Mouse (Mus musculus) lung, postnatal 10 days (tissue): ENCODE data around the gene Tanc1.
A peak's percentile ranks its signal among the peaks of the same experiment; 100 is the strongest.

Experiments
- DNase-seq: peaks from one replicate; pipeline ENCODE4 v3.0.0; 2021

Gene Tanc1

DNA sequence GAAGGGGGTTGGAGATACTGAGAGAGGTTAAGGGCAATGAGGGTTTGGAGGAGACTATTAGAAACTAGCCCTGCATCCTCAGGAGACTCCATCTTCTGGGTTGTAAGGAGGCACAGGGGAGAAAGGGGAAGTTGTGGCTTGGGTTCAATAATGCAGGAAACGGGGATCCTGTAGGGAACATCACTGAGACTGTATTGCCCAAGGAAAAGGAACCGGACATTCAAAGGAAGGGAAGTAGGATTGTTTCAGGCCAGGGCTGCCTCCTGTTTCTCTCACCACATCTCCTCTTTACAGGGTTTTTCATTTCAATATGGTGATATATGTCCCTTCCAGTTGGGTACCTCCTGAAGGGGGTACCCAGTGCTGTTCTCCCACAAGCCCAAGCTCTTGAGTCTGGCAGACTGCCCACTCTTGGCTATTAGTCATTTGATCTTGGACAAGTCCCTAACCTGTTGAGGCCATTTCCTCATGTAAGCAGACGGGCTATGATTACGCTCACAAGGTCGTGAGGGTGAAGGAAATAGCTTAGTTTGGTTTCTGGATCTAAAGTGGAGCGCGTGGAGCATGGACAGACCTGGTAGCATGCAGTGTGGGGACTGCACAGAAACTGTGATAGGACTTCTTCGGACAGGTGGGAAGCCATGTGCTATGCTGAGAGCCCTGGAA is 191.0 kb downstream of the Tanc1 start:
- DNase-seq, result no peak

DNA sequence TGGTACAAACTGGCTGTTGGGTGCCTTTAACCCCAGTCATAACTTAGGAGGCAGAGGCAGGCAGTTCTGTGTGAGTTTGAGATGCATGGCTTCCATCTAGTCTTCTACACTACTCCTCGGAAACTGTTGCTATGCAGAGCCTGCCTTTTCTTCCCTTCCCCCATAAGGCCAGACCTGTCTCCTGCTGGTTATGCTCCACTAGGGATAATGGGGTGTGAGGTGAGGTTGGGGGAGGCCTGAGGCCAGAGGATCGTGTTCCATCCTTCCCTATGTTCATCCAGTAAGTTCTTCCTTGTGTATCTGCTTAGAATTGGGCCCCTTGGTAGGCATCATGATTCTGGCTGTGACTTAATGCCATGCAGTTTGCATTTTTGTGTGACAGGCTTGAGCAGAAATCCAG is 193.8 kb downstream of the Tanc1 start:
- DNase-seq, result no peak

DNA sequence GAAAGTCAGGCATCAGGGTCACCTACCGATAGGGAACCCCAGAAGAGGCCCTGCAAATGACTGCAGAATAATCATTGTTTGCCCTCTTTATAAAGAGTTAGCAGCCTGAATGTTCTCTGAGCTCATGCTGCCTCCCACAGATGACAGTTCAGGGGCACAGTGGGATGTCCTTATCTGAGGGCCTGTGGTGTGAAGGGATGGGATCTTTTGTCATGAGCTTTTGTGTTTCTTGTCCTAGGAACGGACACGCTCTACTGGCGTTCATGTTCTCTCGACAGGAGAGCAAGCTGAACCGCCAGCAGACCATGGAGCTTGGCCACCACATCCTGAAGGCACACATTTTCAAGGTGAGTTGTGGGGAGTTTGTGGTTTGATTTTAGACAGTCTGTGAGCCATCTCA is 194.2 kb downstream of the Tanc1 start:
- no peak for DNase-seq

DNA sequence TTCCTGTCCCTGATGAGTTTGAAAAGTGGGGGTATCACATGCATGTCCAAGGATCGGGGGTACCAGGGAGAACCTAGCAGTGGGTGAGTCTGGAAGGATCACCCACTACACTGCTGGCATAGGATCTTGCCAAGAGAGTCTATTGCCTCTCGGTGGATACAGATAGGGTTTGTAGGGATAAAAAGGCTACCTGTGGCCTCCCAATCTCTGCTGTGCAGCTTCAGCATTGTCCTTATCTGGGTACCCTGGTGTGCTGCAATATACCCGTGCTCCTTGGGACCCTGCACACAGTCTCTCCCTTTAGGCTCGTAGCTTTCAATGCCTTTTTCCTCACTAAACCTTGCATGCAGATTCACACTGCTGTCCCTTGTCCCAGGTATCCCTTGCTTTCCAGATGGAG is 196.8 kb downstream of the Tanc1 start:
- DNase-seq, result no peak

DNA sequence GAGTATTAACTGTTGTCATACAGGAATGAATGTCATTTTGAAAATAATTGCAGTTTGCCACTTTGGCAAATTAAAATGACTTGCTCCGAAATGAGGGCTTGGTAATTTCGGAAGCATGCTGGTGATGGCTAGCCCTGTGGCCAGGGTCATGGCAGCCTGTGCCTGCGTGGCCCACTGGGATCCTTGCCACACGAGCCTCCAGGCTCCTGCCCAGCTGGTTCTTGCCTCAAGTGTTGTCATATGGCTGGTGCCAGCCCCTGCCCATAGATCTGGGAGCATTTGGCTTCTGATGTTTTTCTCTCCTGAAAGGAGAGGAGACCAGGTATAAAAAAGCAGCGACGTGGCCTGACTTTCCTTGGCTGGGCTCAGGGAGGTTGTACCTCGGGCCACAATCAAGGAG is 198.2 kb downstream of the Tanc1 start:
- DNase-seq, result no peak

DNA sequence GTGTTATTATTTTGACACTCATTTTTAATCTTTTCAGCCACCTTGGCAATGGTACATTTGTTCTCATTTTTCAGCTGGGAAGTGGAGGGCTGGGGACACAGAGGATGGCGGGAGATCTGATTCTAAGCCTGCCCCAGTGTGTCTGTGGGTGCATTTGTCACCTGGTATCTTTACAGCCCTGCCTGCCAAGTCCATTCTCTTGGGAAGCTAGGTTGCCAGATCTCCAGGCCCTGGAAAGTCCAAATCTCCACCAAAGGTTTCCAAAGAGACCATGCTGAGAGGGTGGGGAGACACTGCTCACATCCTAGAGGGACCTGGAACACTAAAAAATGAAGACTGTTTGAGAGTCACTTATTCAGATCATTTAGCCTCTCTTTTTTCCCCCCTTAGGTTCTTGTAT is 199.4 kb downstream of the Tanc1 start:
- no peak for DNase-seq

DNA sequence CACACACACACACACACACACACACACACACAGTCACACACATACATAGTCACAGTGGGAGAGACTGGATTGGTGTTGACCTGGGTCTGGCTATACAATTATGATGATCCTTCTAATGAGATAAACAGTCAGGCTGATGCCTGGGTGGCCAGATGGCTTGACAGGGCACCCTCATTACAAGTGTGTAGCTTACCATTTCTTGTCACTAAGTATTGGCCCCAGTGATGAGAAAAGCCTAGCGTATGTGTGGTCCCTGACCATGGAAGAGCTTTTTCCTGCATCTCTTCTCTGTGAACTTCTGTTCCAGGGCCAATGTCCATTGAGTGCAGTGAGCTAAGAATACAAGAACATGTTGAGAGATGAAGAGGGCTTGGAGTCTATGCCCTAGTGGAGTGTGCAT is 200.8 kb downstream of the Tanc1 start:
- no peak for DNase-seq

DNA sequence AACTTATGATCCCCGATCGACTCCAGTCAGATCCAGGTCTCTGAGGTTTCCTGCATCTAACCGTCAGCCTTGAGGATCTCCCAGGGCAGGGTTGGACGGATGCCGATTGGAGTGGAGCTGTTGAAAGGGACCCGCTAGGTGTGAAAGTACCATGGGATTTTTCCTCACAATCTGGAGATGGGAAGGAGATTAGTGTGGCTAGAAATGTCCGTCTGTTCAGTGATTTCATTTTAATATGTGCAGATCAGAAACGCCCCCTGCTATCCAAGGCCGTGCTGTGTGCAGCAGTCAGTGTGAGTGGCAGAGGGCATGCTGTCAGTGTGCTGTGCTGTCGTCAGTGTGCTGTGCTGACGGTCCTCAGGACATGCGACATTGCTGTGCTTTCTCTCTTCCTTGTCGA is 201.6 kb downstream of the Tanc1 start:
- no peak for DNase-seq

DNA sequence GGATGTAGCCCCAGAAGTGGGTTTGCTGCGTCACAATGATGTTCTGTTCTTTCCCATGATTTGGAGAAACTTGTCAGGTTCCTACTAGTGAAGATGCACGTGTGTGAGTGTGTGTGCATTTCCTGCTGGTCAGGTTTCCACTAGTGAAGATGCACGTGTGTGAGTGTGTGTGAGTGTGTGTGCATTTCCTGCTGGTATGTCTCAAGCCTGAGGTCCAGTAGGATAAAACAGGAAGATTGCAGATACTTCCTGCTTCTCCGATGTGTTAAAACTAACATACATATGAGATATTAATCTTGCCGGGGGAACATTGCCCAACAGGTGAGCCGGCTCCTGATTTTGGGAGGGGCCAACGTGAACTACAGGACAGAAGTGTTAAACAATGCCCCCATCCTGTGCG is 203.2 kb downstream of the Tanc1 start:
- DNase-seq, result no peak

DNA sequence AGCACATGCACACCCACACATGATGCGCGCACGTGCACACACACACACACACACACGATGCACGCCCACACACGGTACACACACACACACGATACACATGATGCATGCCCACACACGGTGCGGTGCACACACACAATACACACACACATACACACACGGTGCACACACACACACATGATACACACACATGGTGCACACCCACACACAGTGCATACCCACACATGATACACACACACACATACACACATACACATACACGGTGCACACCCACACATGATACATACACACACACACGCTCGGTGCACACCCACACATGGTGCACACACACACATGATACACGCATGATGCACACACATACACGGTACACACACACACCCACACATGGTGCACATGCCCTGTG is 206.8 kb downstream of the Tanc1 start:
- DNase-seq, result no peak

DNA sequence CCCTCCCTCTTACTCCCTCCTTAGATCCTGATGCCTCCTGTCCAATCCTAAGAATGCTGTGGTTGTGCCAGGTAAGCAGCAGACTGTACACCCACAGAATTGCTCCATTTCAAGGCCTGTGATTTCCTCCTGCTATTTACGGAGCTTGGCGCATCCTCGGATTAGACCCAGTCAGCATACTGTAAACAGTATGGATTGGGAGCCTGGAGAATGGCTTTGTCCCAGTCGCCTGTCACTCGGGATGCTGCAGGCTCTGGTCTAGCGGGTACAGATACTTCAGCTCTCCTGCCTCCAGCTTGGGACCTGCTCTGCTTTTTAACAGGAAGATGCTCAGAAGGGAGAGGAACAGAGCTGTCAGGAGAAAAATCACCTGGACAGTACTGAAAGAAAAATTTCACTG is 207.6 kb downstream of the Tanc1 start:
- DNase-seq, result no peak

DNA sequence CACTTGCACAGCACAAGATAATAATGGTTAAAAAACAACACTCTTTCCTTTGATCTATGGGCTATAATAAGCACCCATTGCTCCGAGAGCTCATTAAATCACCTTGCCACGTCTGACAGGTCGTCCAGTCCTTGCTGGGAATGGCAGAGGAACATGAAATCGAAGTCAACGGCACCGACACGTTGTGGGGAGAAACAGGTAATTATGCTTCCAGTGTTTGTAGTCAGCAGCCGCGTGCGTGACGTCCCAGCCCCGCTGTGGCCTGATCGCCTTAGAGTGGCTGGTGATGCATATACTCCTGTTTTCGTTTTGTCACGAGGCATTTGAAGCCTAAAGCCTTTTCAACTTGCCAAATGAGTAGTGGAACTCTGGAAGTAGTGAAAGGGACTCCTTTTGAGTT is 208.2 kb downstream of the Tanc1 start:
- DNase-seq, result no peak

DNA sequence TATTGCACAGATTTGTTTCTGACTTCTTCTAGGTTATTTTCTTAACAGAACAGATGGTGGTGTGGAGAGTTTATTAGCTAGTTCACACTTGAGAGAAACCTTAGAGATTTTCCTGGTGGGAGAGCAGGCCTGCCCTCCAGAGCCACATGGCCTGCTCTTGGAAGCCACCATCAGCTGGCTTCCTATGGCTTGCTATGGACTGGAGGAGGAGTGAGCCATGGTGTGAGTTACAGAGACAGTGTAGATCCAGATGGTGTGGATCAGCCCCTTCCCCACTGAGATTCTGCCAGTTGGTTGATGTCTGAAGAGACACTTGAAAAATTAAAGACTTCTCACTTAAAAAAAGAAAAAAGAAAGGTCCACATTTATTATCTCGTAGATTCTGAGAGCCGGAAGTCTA is 209.2 kb downstream of the Tanc1 start:
- DNase-seq, result no peak

DNA sequence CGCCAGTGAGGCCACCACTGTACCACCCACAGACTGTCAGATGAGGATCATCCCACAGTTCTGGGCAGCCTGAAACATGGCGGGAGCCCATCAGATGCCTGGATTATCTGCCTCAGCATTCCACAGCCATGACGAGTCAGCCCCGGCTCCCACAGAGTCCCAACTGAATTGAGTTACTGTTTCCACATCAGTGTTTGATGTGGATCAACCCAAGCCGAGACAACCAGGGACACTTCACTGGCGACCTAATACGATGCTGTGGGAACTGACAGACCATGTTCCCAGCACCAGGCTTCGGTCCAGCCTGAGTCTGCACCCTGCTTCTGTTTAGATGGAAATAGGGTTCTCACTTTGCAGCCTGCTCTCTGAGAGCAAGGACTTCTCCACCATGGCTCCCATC is 212.4 kb downstream of the Tanc1 start:
- DNase-seq, result peak; percentile 80

DNA sequence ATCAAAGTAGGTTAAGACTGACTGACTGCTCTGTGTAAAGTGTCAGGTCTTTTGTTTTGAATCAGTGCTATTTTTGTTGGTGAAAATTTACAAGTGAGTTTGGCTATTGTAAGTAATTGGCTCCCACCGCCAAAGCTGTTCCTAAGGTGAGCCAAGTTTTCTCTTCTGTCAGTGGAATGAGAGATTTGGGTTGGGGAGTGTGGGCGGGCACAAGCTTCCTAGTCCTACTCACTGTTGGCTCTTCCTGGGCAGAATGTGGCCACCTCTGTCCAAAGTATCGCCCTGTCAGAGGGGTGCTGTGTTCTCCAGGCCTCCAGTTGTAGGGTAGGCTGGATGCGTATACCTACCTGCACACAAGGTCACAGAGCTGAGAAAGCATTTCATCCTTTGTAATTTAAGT is 213.5 kb downstream of the Tanc1 start:
- peak; percentile 39 for DNase-seq

DNA sequence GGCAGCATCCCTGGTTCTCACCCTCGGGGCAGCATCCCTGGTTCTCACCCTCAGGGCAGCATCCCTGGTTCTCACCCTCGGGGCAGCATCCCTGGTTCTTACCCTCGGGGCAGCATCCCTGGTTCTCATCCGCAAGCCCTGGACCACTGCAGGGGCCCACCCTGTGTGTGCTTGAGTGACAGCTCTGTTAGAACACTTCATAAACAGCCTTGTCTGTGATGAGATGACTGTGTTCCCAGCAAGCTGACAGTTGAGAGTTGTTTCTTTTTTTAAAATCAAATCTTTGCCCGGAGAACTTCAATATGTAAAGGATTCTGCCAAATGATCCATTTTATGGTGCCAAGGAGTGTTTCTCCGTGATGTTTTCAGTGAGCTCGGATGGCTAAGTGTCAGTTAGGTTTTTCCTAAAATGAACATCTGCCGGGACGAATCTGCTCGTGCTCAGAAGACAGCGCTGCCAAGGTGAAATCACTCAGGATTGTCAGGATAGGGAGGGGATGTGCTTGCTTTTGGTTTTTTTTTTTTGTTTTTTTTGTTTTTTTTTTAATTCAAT is 216.3 kb downstream of the Tanc1 start:
- DNase-seq, result peak; percentile 24

DNA sequence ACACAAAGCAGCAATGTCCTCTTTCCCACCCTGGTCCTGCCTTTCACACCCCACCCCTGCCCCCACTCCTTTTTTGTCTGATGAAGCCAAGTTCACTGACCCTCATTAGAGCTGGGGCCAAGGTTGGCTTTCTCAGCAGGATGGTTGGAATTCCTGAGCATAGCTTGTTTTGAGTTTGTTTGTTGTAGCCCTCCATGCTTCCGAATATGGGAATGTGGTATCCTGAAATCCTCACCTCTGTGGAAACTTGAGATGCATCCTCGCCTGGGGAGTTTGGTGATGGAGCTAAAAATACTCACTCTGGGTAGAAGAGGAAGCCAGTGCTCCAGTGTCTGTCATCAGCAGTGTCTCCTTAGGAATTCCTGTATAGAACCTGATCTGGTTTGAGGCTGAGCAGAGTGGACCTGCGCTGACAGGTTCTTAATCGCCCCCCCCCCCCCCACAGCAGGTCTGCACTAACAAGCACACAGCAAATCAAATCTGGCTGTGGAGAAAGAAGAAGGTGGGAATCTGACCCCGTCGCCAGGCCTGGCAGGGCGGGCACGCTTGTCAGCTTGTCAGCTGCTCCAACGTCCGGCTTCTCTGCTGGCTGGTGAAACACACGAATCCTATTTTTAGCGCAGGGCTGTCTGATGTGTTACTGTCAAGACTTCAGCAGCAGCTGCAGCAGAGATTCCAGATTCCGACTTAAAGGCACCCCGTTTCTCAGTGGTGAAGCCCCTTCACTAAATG is 217.1 kb downstream of the Tanc1 start:
- peak; percentile 86 for DNase-seq

DNA sequence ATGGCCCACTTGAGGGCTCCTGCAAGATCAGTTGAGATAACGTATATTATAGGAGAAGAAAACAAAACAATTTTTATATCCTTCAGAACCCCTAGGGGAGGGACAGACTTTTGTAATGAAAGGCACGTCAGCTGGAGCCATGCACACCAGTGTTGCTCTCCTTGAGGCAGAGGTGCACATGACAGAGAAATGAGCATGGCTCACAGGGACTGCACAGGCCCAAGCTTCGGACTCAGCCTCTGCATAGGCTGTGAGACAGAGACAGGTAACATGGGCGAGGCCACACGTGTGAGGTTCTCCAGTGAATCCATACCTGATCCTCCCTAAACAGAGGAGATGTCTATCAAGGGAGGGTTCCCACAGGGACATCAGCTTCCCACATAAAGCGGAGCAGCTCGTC is 217.9 kb downstream of the Tanc1 start:
- no peak for DNase-seq

DNA sequence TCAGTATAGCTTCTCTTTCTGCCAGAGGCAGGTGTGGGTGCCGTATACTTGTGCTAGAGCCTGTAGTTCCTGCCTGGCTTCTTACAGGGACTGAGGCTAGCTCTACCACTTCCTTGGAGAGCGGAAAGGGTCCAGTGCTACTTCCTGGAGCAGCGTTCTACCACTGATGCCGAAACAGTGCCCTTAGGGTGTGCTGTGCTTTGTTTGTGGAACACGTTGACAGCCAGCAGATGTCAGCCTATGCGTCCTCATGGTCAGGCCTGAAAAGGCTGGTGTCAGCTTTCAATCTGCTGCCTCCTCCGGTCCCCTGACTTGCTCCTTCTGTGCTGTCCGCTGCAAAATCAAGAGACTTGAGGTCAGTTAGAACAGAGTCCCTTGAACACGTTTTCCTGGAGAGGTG is 218.3 kb downstream of the Tanc1 start:
- DNase-seq, result peak; percentile 78

DNA sequence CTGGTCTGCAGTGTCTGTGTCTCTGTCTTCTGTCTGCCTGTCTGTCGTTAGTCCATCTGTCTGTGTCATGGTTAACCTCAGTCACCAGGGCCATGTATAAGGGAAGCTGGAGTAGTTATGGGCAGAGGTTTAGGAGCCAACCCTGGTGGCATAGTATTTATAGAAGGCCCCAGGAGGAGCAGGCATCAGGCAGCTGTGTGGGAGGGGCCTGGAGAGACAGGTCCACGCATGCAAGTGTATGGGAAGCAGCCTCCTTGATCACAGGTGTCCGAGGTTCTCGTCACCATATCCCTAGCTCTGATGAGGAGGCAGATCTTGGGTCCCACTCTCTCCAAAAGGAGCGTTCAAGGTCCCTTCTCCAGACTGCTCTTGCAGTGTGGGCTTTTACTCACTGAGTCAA is 219.1 kb downstream of the Tanc1 start:
- DNase-seq, result no peak

DNA sequence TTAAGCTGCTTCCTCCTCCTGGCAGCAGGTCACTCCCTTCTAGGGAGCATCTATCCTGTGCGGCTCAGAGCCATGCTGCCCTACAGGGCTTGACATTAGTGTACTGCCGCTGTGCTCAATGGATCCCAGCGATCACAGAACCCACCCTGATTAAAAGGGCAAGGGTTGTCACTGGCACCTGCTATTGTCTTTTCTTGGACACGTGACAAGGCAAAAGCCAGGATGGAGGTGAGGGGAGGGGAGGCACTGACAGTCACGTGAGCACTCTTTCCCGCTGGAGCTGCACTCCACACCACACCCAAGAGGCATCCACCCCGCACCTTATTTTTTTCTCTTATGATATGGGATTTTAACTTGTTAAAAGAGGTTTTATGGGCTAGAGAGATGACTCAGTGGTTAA is 220.0 kb downstream of the Tanc1 start:
- DNase-seq, result no peak

DNA sequence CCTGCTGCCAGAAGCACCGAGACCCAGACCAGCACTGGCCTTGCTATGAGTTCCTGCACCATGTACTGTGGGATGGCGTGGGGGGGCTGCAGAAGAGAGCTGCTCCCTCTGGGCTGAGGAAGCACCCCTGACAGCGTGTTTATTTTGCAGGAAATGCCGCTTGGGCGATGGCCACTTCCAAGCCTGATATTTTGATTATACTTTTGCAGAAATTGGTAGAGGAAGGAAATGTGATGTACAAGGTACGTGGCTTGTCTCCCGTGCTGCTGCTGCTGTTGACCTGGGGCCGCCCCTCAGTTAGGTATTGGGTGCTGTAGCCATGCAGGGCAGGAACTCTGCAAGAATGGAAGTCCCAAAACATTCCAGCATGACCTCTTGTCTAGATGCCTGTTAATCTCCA is 227.0 kb downstream of the Tanc1 start:
- DNase-seq, result peak; percentile 74

DNA sequence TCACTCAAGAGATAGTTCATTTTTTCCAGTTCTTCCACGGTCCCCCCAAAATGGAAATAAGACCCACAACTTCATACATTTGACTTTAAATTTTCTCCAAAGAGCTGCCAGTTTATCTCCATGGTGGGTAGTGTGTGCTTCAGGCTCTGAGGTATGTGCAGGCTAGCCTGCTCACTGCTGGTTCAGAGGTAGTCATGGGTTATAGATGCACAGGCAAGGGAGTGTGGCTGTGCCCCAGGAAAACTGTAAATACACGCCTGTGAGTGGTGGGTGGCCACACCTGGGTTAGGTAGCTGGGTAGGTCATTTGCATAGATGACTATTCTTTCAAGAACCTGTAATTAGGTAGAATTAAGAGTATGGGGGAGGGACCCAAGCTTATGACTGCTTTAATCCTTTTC is 227.9 kb downstream of the Tanc1 start:
- DNase-seq, result no peak

DNA sequence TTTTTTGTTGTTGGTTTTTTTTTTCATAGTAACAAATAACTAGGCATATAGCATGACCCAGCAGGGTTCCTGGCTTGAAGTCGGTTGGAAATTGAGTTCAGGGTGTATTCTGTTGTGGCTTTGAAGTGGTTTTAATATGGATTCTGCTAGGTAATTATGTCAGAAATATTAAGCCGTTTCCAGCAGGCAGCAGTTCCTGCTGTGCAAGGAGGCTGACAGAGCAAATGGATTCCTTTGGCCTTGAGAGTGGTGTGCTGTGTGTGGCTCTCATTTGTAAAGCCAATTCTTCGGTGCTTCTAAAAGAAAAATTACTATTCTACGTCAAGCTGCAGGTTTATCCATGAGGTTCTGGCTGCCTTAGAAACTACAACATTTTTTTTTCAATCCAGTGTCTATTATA is 228.3 kb downstream of the Tanc1 start:
- no peak for DNase-seq
